Mouse (Mus musculus) neural tube, embryonic 13.5 days (tissue): ENCODE results near the gene 9130204L05Rik. TPM values are rescaled to one million over a fixed set of nuclear protein-coding genes. Genes with fewer than 3 reads are reported as not detected.

Experiments used
- ATAC-seq: fragments of 200-750 bp; cut with Nextera tagmentation; 2 replicates; pipeline ENCODE4 v1.8.0; 2017; ENCODE audit warnings: low read depth, mild to moderate bottlenecking, moderate TSS enrichment, moderate library complexity
- H3K27ac ChIP-seq: fragments of 300-500 bp; sonication (generic); replicated peaks from 2 replicates; pipeline ENCODE4 v1.5.1; 2015; ENCODE audit warnings: moderate library complexity, mild to moderate bottlenecking, inconsistent platforms
- H3K27me3 ChIP-seq: fragments of 300-500 bp; sonication (generic); 2 replicates; pipeline ENCODE4 v1.6.1; 2015; ENCODE audit warnings: mild to moderate bottlenecking, inconsistent platforms
- H3K36me3 ChIP-seq: fragments of 300-500 bp; sonication (generic); 2 replicates; pipeline ENCODE4 v1.6.1; 2015; ENCODE audit warnings: mild to moderate bottlenecking, inconsistent platforms
- H3K4me1 ChIP-seq: fragments of 300-500 bp; sonication (generic); replicated peaks from 2 replicates; pipeline ENCODE4 v1.6.1; 2015; ENCODE audit warnings: inconsistent platforms
- H3K4me2 ChIP-seq: fragments of 300-500 bp; sonication (generic); 2 replicates; pipeline ENCODE4 v1.6.1; 2015; ENCODE audit warnings: inconsistent platforms, mild to moderate bottlenecking, moderate library complexity
- H3K4me3 ChIP-seq: fragments of 300-500 bp; sonication (generic); 2 replicates; pipeline ENCODE4 v1.5.1; 2015; ENCODE audit warnings: mild to moderate bottlenecking, inconsistent platforms
- H3K9ac ChIP-seq: fragments of 300-500 bp; sonication (generic); 2 replicates; pipeline ENCODE4 v1.6.1; 2015; ENCODE audit warnings: moderate library complexity, mild to moderate bottlenecking, inconsistent platforms
- H3K9me3 ChIP-seq: fragments of 300-500 bp; sonication (generic); 2 replicates; pipeline ENCODE4 v1.6.1; 2016; ENCODE audit warnings: inconsistent platforms
- WGBS: fragments of 180-500 bp; shearing (Covaris S2); methylation state at CpG from one replicate; pipeline ENCODE4 v1.1.7; 2015; 5-methylcytosine and 5-hydroxymethylcytosine counted together
- polyA plus RNA-seq: library from polyadenylated mRNA; unstranded; fragments of >200 nt; fragmentation: Nextera tagmentation; extraction: Ambion mirVana; gene quantifications from 2 replicates; pipeline ENCODE4 v1.2.1, GENCODE M21; 2015

Gene 9130204L05Rik
- polyA plus RNA-seq: not detected in 2 replicates

GRCm38 (mm10) chr3:91090703-91091102 lies at the start of gene 9130204L05Rik:
Gene 9130204L05Rik, minus strand, starts transcription at chr3:91090803.
- 61% methylated on average over 2 of the region's 2 CpGs for WGBS
- H3K27me3 ChIP-seq: no peaks in the 10 kb centered on the region
- H3K9ac ChIP-seq: no peak within 1 kb of the TSS
- H3K36me3 ChIP-seq: no peaks in the 10 kb centered on the region
- H3K4me1 ChIP-seq: no peaks in the 10 kb centered on the region
- peaks cover 16% of the 10 kb centered on the region for H3K9me3 ChIP-seq
- H3K4me2 ChIP-seq: no peak within 1 kb of the TSS
- ATAC-seq: no peak
- no peak within 1 kb of the TSS for H3K27ac ChIP-seq
- H3K4me3 ChIP-seq: no peak within 1 kb of the TSS

GRCm38 (mm10) chr3:91108696-91109095 lies 18.1 kb upstream of the 9130204L05Rik start:
- Histone ChIP-seq H3K9ac (no peak overlapping the region), H3K4me2 (no peak overlapping the region)
- no peak for ATAC-seq

GRCm38 (mm10) chr3:91059211-91059610 lies 31.4 kb downstream of the 9130204L05Rik start:
- no peak for ATAC-seq
- WGBS: 6% methylated on average over 1 of the region's 1 CpGs
- peaks cover 8% of the 10 kb centered on the region for H3K9me3 ChIP-seq
- H3K4me2 ChIP-seq: no peak overlapping the region
- H3K27me3 ChIP-seq: no peaks in the 10 kb centered on the region
- H3K9ac ChIP-seq: no peak overlapping the region
- H3K36me3 ChIP-seq: no peaks in the 10 kb centered on the region
- H3K4me3 ChIP-seq: no peak overlapping the region
- no peak overlapping the region for H3K27ac ChIP-seq
- H3K4me1 ChIP-seq: no peaks in the 10 kb centered on the region

More at GRCm38 (mm10) chr3:91108696-91109095, 18.1 kb upstream of the 9130204L05Rik start:
- no peaks in the 10 kb centered on the region for H3K4me1 ChIP-seq
- no peak overlapping the region for H3K4me3 ChIP-seq
- no peaks in the 10 kb centered on the region for H3K27me3 ChIP-seq
- H3K9me3 ChIP-seq: peaks cover 20% of the 10 kb centered on the region; the same call in 1 of the 2 replicates
- H3K36me3 ChIP-seq: no peaks in the 10 kb centered on the region
- no peak overlapping the region for H3K27ac ChIP-seq

- peaks cover 10% of the 10 kb centered on the region for H3K9me3 ChIP-seq
- H3K4me2 ChIP-seq: no peak overlapping the region
- no peaks in the 10 kb centered on the region for H3K36me3 ChIP-seq
- H3K27me3 ChIP-seq: no peaks in the 10 kb centered on the region
- no peak overlapping the region for H3K4me3 ChIP-seq
- ATAC-seq: no peak
- H3K9ac ChIP-seq: no peak overlapping the region
- H3K27ac ChIP-seq: no peak overlapping the region
- H3K4me1 ChIP-seq: no peaks in the 10 kb centered on the region
- WGBS: 9% methylated on average over 1 of the region's 1 CpGs
Observed at GRCm38 (mm10) chr3:91052654-91053053, 37.9 kb downstream of the 9130204L05Rik start.
